Mouse (Mus musculus): ENCODE data around the gene Ndufv2. TPM values are rescaled to one million over a fixed set of nuclear protein-coding genes. Genes with fewer than 3 reads are reported as not detected.

Ndufv2 gene
- 10 to 100 TPM; 63.6 to 72.6 TPM for total RNA-seq (2023)

DNA sequence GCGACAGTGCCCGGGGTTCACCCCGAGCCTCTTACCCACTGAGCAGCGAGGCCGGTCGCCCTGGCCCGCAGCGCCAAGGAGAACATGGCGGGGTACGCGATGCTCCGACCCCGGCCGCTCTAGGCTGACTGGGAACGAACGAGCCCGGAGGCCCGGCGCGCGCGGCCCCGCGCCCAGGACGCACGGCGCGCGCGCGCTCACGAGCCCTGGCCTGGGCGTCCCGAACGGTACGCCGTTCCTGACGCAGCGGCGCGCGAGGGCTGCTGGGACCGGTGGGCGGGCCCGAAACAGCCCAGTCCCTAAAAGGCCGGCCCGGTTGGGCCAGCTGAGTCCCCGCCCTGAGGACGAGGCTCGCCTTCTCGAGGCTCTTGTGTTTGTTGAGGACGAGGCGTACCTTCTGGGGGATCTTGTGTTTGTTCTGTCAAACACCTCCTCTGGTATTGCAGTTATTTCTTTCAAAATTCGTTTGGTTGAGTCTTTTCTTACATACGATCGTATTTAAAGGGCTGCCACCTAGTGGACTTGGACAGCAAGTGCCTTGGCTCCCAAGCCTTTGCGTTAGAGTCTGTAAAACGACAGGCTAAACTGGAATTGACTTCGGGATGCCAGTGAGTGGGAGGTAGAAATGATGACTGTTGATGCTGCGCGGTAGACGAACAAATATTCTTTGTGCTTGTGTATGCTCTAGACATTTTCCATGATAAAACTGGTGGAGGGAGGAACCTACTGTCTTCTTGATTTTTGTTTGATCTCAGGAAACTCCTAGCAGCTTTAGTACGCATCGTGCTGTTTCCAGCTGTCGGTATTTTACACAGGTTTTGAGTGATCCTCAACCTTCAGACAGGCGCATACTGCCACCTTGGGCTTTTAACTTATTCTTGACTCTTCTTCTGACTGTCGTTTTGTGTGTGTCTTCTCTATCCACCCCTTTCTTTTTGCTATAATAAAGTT lies at the start of gene Ndufv2:
Gene Ndufv2, minus strand, starts transcription at position 180 of the 951 bp plus-strand sequence.

DNA sequence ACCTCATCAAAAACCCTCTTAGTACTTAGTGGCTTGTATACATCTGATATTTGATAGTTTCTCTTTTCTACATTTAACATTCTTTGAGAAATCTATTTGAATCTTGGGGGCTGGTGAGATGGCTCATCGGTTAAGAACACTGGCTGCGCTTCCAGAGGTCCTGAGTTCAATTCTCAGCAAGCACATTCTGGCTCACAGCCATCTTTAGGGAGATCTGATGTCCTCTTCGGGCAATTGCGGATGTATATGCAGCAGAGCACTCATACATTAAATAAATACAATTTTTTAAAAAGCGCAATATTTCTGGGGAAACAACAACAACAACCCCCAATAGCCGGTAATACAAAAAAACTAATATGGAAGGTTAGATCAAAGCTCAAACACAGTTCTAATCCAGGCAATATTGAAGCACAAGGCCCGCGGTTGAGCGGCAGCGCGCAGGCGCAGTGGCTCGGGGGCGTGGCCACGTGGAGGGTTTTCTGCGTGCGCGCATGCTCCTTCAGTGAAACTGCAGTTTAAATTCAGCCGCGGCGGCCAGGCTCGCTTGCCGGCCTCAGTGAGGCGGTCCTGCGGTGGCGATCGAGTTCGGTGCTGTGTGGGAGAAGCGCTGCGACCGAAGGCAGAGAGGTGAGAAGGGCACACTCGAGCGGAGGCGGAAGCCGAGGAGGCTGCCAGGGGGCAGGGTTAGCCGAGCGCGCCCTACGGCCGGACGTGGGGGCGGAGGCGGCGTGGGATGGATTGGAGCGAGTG lies 21.9 kb upstream of the Ndufv2 start, which contains the start of gene Ddx11:
Gene Ddx11, plus strand, starts transcription at position 455 of the 750 bp plus-strand sequence.

GRCm38 (mm10) chr17:66111402-66111959 lies 10.1 kb upstream of the Ndufv2 start, which contains the start of gene Washc1:
Washc1 (plus strand) TSS chr17:66111545.

GRCm38 (mm10) chr17:66076934-66077333 lies 24.4 kb downstream of the Ndufv2 start, which contains the start of gene Ankrd12:
Ankrd12 (minus strand) TSS chr17:66077089.

Other genes with a start within 250 kb of the Ndufv2 start
- 10 to 100 TPM; 60.7 to 76.4 TPM for gene Ralbp1, start 215.8 kb downstream of the Ndufv2 start, total RNA-seq (2023)
- 1 to 10 TPM; 5.1 to 9.5 TPM for gene Twsg1, start 150.3 kb downstream of the Ndufv2 start, total RNA-seq (2023)
- 10 to 100 TPM; 48.0 to 50.4 TPM for gene Ankrd12, start 24.5 kb downstream of the Ndufv2 start, total RNA-seq (2023)
- 10 to 100 TPM; 42.9 to 54.9 TPM for gene Washc1, start 10.0 kb upstream of the Ndufv2 start, total RNA-seq (2023)
- 10 to 100 TPM; 12.1 to 13.9 TPM for gene Ddx11, start 22.0 kb upstream of the Ndufv2 start, total RNA-seq (2023)